Mouse (Mus musculus) neural tube, embryonic 13.5 days (tissue): Measurements from ENCODE around the gene Auts2. TPM values are rescaled to one million over a fixed set of nuclear protein-coding genes. Genes with fewer than 3 reads are reported as not detected.

Experiments
- ATAC-seq: fragments of 200-750 bp; cut with Nextera tagmentation; 2 replicates; pipeline ENCODE4 v1.8.0; 2017; ENCODE audit warnings: low read depth, mild to moderate bottlenecking, moderate TSS enrichment, moderate library complexity
- H3K27ac ChIP-seq: fragments of 300-500 bp; sonication (generic); replicated peaks from 2 replicates; pipeline ENCODE4 v1.5.1; 2015; ENCODE audit warnings: moderate library complexity, mild to moderate bottlenecking, inconsistent platforms
- H3K27me3 ChIP-seq: fragments of 300-500 bp; sonication (generic); 2 replicates; pipeline ENCODE4 v1.6.1; 2015; ENCODE audit warnings: mild to moderate bottlenecking, inconsistent platforms
- H3K36me3 ChIP-seq: fragments of 300-500 bp; sonication (generic); 2 replicates; pipeline ENCODE4 v1.6.1; 2015; ENCODE audit warnings: mild to moderate bottlenecking, inconsistent platforms
- H3K4me1 ChIP-seq: fragments of 300-500 bp; sonication (generic); replicated peaks from 2 replicates; pipeline ENCODE4 v1.6.1; 2015; ENCODE audit warnings: inconsistent platforms
- H3K4me2 ChIP-seq: fragments of 300-500 bp; sonication (generic); 2 replicates; pipeline ENCODE4 v1.6.1; 2015; ENCODE audit warnings: inconsistent platforms, mild to moderate bottlenecking, moderate library complexity
- H3K4me3 ChIP-seq: fragments of 300-500 bp; sonication (generic); 2 replicates; pipeline ENCODE4 v1.5.1; 2015; ENCODE audit warnings: mild to moderate bottlenecking, inconsistent platforms
- H3K9ac ChIP-seq: fragments of 300-500 bp; sonication (generic); 2 replicates; pipeline ENCODE4 v1.6.1; 2015; ENCODE audit warnings: moderate library complexity, mild to moderate bottlenecking, inconsistent platforms
- H3K9me3 ChIP-seq: fragments of 300-500 bp; sonication (generic); 2 replicates; pipeline ENCODE4 v1.6.1; 2016; ENCODE audit warnings: inconsistent platforms
- WGBS: fragments of 180-500 bp; shearing (Covaris S2); methylation state at CpG from one replicate; pipeline ENCODE4 v1.1.7; 2015; 5-methylcytosine and 5-hydroxymethylcytosine counted together
- polyA plus RNA-seq: library from polyadenylated mRNA; unstranded; fragments of >200 nt; fragmentation: Nextera tagmentation; extraction: Ambion mirVana; gene quantifications from 2 replicates; pipeline ENCODE4 v1.2.1, GENCODE M21; 2015

Auts2 gene
- polyA plus RNA-seq, 1 experiment from 2014 or later = 72.6 TPM

- H3K4me2 ChIP-seq = no peak overlapping the region
- no peak overlapping the region for H3K4me3 ChIP-seq
- peaks cover 54% of the 10 kb centered on the region for H3K4me1 ChIP-seq
- no peaks in the 10 kb centered on the region for H3K27me3 ChIP-seq
- H3K9me3 ChIP-seq = no peaks in the 10 kb centered on the region
- H3K27ac ChIP-seq = no peak overlapping the region
- no peak overlapping the region for H3K9ac ChIP-seq
- WGBS = 66% methylated on average over 4 of the region's 4 CpGs
- no peak for ATAC-seq
- no peaks in the 10 kb centered on the region for H3K36me3 ChIP-seq
Measured at GRCm38 (mm10) chr5:132323608-132324007, 219.5 kb downstream of the Auts2 start.

- Histone ChIP-seq H3K9ac (0 out of 2 replicates have a peak overlapping the region, but pooled peaks have one; percentile 23), H3K27me3 (no peaks in the 10 kb centered on the region), H3K4me1 (peaks cover 51% of the 10 kb centered on the region), H3K9me3 (no peaks in the 10 kb centered on the region), H3K4me2 (no peak overlapping the region), H3K27ac (no peak overlapping the region), H3K4me3 (no peak overlapping the region), H3K36me3 (no peaks in the 10 kb centered on the region)
- no peak for ATAC-seq
- WGBS = 47% methylated on average over 4 of the region's 4 CpGs
Measured at GRCm38 (mm10) chr5:132322971-132323370, 220.2 kb downstream of the Auts2 start.

GRCm38 (mm10) chr5:132318026-132318765 is 224.9 kb downstream of the Auts2 start:
- ATAC-seq = no peak
- Histone ChIP-seq H3K9ac (no peak overlapping the region), H3K9me3 (no peaks in the 10 kb centered on the region), H3K4me1 (peaks cover 55% of the 10 kb centered on the region), H3K4me2 (no peak overlapping the region), H3K27ac (no peak overlapping the region), H3K36me3 (no peaks in the 10 kb centered on the region), H3K4me3 (no peak overlapping the region), H3K27me3 (no peaks in the 10 kb centered on the region)
- WGBS = 85% methylated on average over 9 of the region's 9 CpGs

- no peak overlapping the region for H3K4me3 ChIP-seq
- 57% methylated on average over 6 of the region's 6 CpGs for WGBS
Measured at GRCm38 (mm10) chr5:132316897-132317296, 226.2 kb downstream of the Auts2 start.

GRCm38 (mm10) chr5:132314300-132314699 is 228.8 kb downstream of the Auts2 start:
- no peaks in the 10 kb centered on the region for H3K36me3 ChIP-seq
- H3K27me3 ChIP-seq = no peaks in the 10 kb centered on the region
- H3K4me2 ChIP-seq = no peak overlapping the region
- ATAC-seq = peak; percentile 86
- no peak overlapping the region for H3K4me3 ChIP-seq
- H3K9ac ChIP-seq = no peak overlapping the region
- H3K4me1 ChIP-seq = peaks cover 38% of the 10 kb centered on the region
- peak overlapping the region; percentile 83 for H3K27ac ChIP-seq
- no peaks in the 10 kb centered on the region for H3K9me3 ChIP-seq
- WGBS = 16% methylated on average over 5 of the region's 5 CpGs

More at GRCm38 (mm10) chr5:132316897-132317296, 226.2 kb downstream of the Auts2 start:
- no peak overlapping the region for H3K4me2 ChIP-seq
- no peak overlapping the region for H3K9ac ChIP-seq
- no peaks in the 10 kb centered on the region for H3K27me3 ChIP-seq
- H3K36me3 ChIP-seq = no peaks in the 10 kb centered on the region
- H3K4me1 ChIP-seq = peaks cover 45% of the 10 kb centered on the region
- no peak overlapping the region for H3K27ac ChIP-seq
- no peaks in the 10 kb centered on the region for H3K9me3 ChIP-seq
- no peak for ATAC-seq

GRCm38 (mm10) chr5:132307000-132307399 is 236.1 kb downstream of the Auts2 start:
- no peak overlapping the region for H3K9ac ChIP-seq
- H3K4me3 ChIP-seq = no peak overlapping the region
- no peak overlapping the region for H3K4me2 ChIP-seq
- H3K27ac ChIP-seq = no peak overlapping the region
- H3K9me3 ChIP-seq = no peaks in the 10 kb centered on the region
- no peak for ATAC-seq
- H3K27me3 ChIP-seq = no peaks in the 10 kb centered on the region
- H3K36me3 ChIP-seq = no peaks in the 10 kb centered on the region
- 78% methylated on average over 2 of the region's 2 CpGs for WGBS
- peaks cover 41% of the 10 kb centered on the region for H3K4me1 ChIP-seq

- H3K27me3 ChIP-seq = no peaks in the 10 kb centered on the region
- no peak overlapping the region for H3K27ac ChIP-seq
- 28% methylated on average over 5 of the region's 5 CpGs for WGBS
- no peaks in the 10 kb centered on the region for H3K36me3 ChIP-seq
- peaks cover 45% of the 10 kb centered on the region for H3K4me1 ChIP-seq
- H3K4me2 ChIP-seq = no peak overlapping the region
- no peak overlapping the region for H3K9ac ChIP-seq
- H3K4me3 ChIP-seq = no peak overlapping the region
- no peaks in the 10 kb centered on the region for H3K9me3 ChIP-seq
- peak; percentile 74 for ATAC-seq
Measured at GRCm38 (mm10) chr5:132305354-132305934, 237.7 kb downstream of the Auts2 start.

GRCm38 (mm10) chr5:132302778-132303177 is 240.4 kb downstream of the Auts2 start:
- no peak overlapping the region for H3K4me3 ChIP-seq
- H3K4me2 ChIP-seq = no peak overlapping the region
- H3K36me3 ChIP-seq = no peaks in the 10 kb centered on the region
- H3K27me3 ChIP-seq = no peaks in the 10 kb centered on the region
- no peak for ATAC-seq
- no peaks in the 10 kb centered on the region for H3K9me3 ChIP-seq
- H3K27ac ChIP-seq = no peak overlapping the region
- no peak overlapping the region for H3K9ac ChIP-seq
- 92% methylated on average over 4 of the region's 4 CpGs for WGBS
- H3K4me1 ChIP-seq = peaks cover 51% of the 10 kb centered on the region

GRCm38 (mm10) chr5:132300794-132301193 is 242.3 kb downstream of the Auts2 start:
- H3K4me2 ChIP-seq = no peak overlapping the region
- H3K4me1 ChIP-seq = peaks cover 36% of the 10 kb centered on the region
- no peaks in the 10 kb centered on the region for H3K27me3 ChIP-seq
- H3K9ac ChIP-seq = no peak overlapping the region
- H3K36me3 ChIP-seq = no peaks in the 10 kb centered on the region
- ATAC-seq = no peak
- no peak overlapping the region for H3K27ac ChIP-seq
- 28% methylated on average over 4 of the region's 4 CpGs for WGBS
- H3K4me3 ChIP-seq = no peak overlapping the region
- H3K9me3 ChIP-seq = no peaks in the 10 kb centered on the region

- peaks cover 35% of the 10 kb centered on the region for H3K4me1 ChIP-seq
- no peak overlapping the region for H3K4me3 ChIP-seq
- H3K9ac ChIP-seq = no peak overlapping the region
- H3K36me3 ChIP-seq = no peaks in the 10 kb centered on the region
- H3K27ac ChIP-seq = no peak overlapping the region
- no peak overlapping the region for H3K4me2 ChIP-seq
- ATAC-seq = no peak
- H3K27me3 ChIP-seq = no peaks in the 10 kb centered on the region
- 87% methylated on average over 4 of the region's 4 CpGs for WGBS
- H3K9me3 ChIP-seq = no peaks in the 10 kb centered on the region
Measured at GRCm38 (mm10) chr5:132299716-132300115, 243.4 kb downstream of the Auts2 start.

GRCm38 (mm10) chr5:132298996-132299395 is 244.1 kb downstream of the Auts2 start:
- Histone ChIP-seq H3K4me1 (peaks cover 35% of the 10 kb centered on the region), H3K9me3 (no peaks in the 10 kb centered on the region), H3K27me3 (no peaks in the 10 kb centered on the region), H3K4me3 (no peak overlapping the region), H3K27ac (no peak overlapping the region), H3K9ac (no peak overlapping the region), H3K4me2 (no peak overlapping the region), H3K36me3 (no peaks in the 10 kb centered on the region)
- ATAC-seq = no peak

- no peak for ATAC-seq
- H3K4me3 ChIP-seq = no peak overlapping the region
- no peak overlapping the region for H3K9ac ChIP-seq
- H3K4me2 ChIP-seq = no peak overlapping the region
- H3K36me3 ChIP-seq = no peaks in the 10 kb centered on the region
- H3K27ac ChIP-seq = no peak overlapping the region
- no peaks in the 10 kb centered on the region for H3K27me3 ChIP-seq
- WGBS = 93% methylated on average over 7 of the region's 7 CpGs
- no peaks in the 10 kb centered on the region for H3K9me3 ChIP-seq
- H3K4me1 ChIP-seq = peaks cover 33% of the 10 kb centered on the region
Measured at GRCm38 (mm10) chr5:132297309-132297708, 245.8 kb downstream of the Auts2 start.
